Mouse (Mus musculus): ENCODE results near the gene Maml3.

Gene Maml3

DNA sequence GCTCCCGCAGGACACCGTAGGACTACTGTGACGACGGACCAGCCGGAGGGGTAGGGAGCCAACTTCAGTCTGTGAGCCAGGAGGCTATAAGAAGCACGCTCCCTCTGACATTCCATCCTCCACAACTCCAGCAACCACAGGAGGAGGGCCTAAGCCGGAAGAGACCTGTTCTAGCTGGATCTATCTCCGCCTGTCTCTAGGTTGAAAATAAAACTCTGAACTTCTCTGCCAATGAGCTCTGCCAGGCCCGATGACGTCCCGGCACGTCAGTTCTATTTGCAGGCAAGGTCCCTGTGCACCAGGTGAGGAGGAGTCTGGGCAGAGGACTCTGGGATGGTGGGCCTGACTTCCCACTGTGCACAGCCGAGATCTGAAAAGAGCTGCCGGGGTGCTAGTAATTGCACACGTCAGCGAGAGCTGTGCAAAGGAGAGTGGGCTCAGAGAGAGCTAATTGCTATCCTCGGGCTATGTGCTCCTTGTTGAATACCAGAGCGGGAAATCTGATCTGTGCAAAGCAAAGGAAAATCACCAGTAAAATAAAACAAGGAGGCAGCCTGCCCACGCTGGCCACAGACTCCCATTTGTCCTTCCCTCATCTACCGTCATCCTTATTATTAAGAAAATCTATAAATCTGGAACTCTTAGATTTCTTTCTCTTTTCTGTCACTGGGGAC lies 58.7 kb downstream of the Maml3 start:
- peak; percentile 67 for DNase-seq (ENCODE audit: low spot score)

DNA sequence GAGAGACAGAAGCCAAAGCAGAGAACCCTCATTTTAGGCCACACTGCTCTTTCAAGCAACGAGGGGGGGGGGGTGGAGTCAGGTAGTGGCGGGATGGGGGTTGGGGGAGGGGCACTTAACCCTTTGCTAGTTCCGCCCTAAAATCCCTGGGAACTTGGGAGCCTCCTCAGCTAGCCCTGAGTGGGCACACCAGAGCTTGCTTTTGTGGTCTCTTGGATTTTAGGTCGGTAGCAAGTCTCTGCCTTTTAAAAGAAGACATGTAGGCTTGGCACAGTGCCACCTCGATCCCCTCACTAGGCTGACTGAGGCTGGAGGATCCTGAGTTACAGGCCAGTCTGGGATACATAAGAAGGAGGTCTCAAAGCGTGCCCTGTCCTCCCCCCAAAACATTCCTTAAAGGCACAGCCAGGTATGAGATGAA lies 59.6 kb downstream of the Maml3 start:
- no peak for DNase-seq (ENCODE audit: low spot score)

DNA sequence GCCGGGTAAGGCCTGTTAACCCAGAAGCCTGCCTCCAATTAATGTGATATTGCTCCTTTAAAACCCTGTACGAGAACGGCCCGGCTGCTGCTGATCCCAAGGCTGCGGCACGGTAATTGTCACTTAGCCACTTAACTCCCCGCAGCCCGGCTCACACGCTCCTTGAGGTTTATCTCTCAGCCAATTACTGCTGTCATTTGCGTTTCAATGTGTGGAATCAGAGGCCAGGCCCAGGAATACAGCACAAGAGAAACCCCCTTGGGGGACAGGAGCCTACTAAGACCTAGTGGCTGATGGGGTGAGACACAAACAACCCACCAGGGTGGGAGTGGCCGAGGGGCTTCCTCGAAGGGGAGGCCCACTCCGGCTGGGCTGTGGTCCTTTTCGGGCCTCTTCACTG lies 60.2 kb downstream of the Maml3 start:
- no peak for DNase-seq (ENCODE audit: low spot score)

DNA sequence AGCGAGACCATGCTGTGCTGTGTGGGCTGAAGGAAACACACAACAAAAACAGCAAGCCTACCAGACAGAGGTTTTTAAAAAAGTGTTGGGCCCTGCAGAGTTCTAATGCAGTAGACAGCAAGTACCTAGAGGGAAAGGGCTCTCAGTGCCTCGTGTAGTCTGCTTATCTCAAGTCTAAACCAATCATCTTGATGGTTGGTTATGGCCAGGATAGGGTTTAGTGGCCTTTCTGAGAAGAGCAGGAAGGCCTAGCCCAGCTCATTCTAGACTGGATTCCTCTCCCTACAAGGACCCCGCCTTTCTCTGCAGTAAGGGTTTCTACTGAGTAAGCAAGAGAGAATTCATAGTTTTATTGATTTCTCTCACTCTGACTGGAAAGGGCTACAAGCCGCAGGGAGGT lies 61.0 kb downstream of the Maml3 start:
- no peak for DNase-seq (ENCODE audit: low spot score)

DNA sequence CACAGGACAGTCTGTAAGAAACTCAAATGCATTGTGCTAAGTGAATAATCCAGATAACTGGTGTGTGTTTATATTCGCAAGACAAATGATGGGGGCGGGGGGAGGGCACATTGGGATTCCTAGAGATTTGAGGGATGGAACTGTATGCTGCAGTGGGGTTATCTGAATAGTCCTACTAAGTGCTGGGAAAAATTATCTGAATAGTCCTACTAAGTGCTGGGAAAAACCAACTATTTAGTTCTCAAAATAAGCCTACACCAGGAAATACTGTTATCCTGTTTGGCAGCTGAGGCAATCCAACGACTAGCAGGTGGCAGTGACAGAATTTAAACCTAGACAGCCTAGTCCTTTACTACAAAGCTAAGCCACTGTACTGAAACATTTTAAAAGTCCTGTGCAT lies 62.2 kb downstream of the Maml3 start:
- DNase-seq (ENCODE audit: low spot score), result no peak

DNA sequence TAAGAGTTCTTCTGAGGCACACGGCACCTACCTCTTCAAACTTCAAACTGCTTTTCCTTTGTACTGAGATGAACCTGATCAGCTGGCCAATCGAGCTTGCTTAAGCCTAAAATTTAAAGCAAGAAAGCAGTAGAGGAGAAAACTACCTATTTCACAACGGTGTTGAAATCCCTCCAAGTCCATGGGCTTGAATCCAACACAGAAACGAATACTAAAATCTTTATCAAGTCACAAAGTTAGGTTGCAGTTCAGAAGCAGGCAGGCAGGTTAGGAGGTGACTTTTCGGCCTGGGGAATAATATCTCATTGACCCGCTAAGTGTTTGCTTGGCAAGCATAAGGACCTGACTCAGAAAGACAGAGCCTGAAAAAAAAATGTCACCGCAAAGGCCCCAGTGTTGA lies 64.9 kb downstream of the Maml3 start:
- no peak for DNase-seq (ENCODE audit: low spot score)

DNA sequence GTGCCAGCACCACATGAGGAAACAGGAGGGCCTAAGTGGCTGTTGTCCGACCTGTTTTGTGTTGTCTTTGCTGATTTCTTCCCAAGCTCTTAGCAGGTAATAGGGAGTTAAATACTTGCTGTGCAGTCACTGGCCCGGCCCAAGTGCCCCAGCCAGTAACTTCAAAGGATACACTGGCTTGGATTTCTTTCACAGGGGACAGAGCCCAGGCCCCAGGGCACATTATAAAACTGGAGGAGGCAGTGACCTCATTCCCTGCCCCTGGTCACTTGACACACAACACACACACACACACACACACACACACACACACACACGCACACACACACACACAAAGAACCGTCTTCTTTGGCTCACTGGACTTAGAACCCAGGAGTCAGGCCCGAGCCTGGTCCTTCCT lies 67.6 kb downstream of the Maml3 start:
- DNase-seq (ENCODE audit: low spot score), result no peak

DNA sequence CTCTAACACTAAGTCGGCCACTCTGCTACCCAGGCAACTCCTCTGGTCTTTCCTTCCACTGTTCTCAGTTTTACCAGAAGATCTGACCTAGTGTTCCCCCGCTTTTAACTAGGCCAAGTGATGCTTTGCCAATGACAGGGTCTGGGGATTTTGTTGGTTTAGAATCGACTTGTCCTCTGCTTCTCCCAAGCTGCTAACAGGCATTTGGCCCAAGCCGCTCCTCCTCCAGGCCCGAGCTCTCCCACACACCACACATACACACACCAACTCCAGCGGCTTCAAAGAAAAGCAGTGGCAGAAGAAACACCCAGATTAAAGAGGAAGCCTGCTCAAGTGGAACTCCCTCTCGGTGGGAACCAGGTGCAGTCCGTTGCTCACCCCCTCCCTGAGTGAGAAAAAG lies 69.5 kb downstream of the Maml3 start:
- DNase-seq (ENCODE audit: low spot score), result peak; percentile 49

DNA sequence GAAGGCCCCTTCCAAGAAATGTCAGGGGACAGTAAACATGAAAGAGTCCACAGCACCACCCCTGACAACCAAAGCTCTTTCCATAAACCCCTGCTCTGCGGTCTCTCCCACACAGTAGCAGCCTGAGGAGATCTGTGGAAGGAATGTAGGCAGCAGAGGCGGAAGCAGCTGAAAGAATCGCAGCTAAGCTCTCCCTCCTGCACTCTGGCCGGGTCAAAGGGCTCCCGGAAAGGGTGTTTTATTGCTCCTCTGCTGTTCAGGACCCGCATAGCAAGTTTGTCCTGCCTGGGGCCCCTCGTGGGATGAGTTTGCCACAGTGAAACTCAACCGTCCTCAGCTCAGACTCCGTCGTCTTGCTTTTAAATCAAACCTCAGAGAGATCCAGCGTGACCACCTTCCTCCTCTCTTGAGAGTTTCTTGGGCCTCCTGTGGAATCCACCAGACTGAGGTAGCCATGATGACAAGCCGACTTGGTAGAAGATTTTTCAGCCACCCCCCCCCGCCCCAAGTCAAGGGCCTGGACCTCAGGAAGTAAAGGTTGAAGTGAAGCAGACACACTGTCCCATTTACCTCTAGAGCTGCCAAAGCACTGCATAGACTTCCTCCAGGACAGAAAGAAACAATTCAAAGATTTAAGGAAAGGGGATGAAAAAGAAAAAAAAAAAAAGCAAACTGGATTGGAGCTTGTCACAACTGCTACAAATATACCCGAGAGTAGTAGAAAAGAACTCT lies 70.9 kb downstream of the Maml3 start:
- no peak for DNase-seq (ENCODE audit: low spot score)

DNA sequence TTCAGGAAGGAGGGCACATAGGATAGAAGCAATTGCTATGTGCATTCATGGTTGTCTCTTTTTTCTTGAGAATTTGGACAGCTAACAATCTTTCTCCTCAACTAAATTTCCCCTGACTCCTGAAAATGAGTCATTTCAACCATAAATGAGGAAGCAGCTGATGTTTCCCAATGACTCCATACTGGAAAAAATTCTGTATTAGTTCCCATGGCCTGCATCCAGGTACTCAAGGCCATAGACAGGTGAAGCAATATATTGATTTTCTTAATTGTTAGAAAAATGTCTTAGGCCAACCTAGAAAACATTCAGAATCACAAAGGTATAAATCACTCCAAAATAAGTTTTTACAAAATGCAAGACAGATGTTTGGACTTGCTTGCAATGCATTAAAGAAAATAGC lies 73.5 kb downstream of the Maml3 start:
- no peak for DNase-seq (ENCODE audit: low spot score)

DNA sequence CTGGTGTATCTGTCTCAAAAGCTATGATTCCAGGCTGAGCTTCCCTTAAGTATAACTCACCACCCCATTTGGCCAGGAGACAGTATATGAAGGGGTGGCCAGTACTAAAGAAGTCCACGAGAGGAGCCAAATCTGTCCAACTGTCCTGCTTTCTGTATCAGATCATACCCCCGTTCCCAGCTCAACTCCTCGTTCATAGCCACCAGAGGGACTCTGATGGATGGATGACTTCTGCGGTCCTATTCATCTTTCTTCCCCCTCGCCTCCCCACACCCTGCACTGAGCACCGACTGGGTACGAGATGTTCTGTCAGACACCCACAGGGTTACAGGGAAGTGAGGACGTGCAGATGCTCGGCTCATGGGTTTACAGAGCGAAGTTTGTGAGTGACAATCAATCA lies 74.8 kb downstream of the Maml3 start:
- no peak for DNase-seq (ENCODE audit: low spot score)

DNA sequence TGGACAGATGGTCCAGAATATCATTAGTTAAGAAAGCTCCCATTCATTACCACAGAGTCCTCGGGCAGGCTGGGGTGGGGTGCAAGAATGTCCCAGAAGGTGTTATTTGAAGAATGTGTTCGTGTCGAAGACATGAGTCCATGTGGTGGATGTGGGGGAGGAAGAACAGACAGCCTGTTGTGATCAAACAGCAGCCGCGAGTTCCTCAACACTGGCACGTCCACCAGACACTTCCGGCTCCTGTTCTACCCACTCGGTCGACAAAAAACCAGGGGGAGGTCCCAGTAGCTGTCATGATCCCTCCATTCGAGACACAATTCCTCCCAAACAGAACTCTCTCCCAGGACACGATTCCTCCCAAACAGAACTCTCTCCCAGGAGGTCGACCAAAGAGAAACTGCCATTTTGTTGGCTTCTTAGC lies 75.2 kb downstream of the Maml3 start:
- DNase-seq (ENCODE audit: low spot score), result no peak

DNA sequence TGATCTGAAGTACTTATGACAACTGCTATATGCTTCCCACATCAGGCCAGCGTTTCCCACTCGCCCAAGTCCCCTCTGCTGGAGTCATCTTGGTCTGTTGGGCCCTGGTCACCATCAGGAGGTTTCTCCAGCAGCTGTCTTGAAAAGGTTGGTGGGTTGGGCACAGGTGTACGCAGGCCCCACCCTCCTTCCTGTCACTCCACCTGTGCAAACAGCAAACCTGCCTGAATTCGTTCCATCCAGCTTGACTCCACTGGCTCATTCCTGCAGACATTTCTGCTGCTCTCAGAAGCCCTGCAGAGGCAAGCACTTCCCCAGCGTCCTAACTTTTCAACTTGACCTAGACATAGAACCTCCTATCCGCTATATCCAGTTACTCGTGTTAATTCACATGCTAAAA lies 76.9 kb downstream of the Maml3 start:
- no peak for DNase-seq (ENCODE audit: low spot score)

DNA sequence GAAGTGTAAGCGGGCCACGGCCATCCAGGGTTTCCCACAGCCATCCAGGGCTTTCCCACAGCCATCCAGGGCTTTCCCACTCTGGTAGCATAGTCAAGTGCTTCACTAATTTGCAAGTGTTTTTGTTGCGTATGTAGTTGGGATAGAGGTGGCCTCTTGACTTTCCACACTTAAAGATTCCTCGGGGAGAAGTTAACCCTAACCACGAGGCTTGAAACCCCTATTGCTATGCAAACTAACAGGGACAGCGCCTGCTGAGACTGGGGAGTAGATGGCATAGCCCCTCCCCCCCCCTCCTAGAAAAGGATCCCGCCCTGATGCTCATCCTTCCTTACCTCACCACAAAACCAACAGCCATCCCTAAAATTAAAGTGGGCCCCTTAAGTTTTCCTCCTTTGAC lies 82.4 kb downstream of the Maml3 start:
- no peak for DNase-seq (ENCODE audit: low spot score)

DNA sequence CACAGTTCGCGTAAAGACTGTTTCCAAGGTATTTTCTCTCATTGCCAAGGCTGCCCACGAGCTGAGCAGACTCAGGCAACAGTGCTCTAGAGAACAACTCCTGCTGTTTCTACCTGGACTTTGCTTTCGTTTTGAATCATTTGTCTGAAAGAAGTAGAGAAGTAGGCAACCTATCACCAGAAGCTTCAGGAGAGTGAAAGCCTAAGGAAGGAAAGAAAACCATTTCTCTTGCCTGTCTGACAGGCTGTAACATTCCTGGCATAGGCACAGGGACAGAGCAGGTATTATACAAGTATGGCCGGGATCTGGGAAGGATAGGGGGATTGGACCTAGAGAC lies 86.8 kb downstream of the Maml3 start:
- DNase-seq (ENCODE audit: low spot score), result no peak

DNA sequence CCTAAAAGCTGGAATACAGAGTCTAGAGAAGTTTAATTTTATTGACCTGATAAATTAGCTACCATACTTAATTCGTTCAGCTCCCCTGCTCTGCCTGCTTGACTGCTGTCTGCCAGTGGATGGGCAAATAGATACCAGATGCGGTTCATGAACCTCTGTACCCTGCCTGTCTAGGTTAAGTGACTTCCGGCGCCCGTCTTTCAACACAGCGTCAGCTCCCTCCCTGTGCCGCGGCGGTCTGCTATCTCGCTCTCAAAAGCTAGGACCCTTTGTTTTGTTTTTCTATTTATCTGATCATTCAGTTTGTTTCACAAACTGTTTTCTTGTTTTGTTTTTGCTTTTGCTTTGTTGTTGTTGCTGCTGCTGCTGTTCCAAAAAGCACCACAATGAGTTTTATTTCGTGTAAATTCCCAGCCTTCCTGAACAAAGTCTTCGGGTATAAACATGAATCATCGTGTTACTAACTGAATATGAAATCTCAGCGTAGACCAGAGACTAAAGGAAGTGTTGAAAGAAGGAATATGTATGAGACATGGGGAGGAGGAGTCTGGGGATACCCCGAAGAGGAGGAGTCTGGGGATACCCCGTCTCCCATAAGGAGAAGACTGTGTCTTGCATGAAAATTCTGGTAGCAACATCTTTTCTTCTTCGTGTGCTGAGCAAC lies 87.3 kb downstream of the Maml3 start:
- DNase-seq (ENCODE audit: low spot score), result no peak

DNA sequence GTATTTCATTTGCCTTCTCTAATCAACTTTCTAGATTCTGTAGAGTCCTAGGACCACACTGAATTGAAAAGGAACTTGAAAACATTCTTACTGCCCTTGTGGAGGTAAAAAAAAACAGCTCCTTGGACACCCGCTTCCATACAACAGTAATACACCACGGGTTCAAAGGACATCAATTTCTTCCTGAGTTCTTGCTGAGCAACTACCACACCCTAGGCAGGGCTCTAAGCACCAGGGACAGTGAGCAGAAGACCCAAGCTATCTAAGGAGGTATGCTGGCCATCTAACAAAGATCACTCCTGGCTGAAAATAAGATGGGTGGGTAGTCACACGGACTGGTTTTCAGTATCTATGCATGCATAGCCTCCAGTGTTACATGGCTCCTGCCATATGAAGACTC lies 88.7 kb downstream of the Maml3 start:
- DNase-seq (ENCODE audit: low spot score), result no peak

DNA sequence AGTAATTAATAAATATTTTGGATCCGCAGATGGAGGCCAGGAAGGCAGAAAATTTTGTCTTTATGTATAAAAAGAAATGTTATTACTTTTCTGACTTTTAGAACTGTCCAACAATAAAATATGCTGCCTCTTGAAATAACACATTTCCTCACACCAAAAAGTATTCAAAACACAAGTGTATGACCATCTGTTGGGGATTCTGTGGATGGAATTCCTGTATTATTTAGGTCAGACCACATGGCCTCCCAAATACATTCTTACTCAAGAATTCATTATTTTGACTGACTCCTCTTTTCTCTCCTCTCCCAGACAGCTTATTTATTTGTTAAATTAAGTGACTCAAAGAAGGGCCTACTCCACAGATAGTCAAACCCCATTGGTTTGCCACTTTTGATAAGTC lies 89.3 kb downstream of the Maml3 start:
- DNase-seq (ENCODE audit: low spot score), result no peak

DNA sequence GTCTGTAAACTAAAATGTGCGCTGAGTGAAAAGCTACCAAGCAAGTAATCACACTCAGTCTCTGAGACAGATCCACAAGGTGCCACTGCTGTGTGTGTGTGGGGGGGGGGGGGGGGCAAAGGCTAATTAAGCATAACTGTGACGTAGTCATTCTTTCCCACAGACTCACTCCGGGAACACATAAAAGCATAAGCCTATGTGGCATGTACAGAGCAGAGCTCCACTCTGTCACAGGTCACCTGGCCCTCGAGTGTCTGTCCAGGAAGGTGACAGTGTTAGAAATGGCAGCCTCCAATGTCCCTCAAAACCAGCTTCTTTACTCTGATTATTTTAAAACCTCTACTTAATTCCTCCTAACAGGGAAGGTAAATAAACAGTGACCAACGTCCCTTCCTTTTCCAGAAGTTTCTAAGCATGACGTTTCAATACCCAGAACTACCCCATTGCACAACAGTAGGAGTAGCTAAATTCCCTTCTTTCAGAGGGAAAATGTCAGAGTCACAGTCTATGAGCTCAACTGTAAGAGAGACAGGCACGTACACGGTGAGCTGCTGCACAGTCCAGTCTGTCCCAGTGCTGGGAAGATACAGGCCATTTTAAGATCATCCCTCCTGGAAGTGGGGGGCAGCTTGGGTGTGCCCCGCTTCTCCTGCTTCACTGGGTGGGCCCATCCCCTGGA lies 93.7 kb downstream of the Maml3 start:
- DNase-seq (ENCODE audit: low spot score), result no peak

DNA sequence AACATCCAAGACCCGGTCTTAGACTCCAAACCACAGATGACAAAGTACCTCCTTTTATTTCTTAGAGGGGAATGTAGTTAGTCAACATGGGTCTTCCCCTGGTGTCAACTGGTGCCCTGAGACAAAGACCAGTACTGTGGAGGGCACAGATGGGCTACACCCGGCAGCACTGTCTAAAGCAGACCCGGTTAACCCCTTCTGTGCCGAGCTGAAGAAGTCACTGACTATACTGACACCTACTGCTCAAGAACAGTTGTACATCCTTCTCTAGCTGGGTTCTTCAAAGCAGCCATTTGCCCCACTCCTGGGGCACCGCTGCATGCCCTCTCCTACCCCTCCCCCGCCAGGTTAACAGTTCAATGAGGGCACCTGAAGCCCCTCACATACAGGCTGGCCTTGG lies 95.6 kb downstream of the Maml3 start:
- DNase-seq (ENCODE audit: low spot score), result no peak

DNA sequence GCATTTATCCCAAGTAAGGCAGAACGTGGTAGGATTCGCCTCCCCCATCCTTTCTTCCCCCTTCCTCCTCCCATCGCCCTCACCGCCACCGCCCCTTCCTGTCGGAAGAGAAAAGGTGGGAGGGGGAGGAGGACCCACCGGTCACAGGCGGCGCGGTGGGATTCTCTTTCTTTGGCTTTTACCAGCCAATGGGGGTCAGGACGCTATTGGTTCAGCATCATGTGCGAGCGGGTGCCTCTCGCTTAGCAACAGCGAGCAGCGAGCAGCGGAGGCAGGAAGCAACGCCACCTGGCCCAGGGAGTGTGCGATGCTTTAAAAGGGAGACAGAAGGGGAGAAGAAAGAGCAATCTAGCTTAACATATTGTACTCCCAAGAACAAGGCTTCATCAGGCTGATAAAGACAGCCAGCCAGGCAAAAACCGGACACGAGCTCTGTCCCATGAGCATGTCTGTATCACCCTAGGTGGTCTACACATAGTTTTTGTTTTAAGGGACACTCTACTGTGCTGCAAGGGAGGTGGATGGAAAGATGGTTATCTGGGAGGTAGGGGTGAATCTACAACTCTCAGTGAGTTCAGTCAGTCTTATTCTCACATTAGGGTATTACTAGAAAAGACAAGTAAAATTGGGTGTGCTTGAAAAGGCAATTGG lies 97.1 kb downstream of the Maml3 start:
- DNase-seq (ENCODE audit: low spot score), result peak; percentile 41

DNA sequence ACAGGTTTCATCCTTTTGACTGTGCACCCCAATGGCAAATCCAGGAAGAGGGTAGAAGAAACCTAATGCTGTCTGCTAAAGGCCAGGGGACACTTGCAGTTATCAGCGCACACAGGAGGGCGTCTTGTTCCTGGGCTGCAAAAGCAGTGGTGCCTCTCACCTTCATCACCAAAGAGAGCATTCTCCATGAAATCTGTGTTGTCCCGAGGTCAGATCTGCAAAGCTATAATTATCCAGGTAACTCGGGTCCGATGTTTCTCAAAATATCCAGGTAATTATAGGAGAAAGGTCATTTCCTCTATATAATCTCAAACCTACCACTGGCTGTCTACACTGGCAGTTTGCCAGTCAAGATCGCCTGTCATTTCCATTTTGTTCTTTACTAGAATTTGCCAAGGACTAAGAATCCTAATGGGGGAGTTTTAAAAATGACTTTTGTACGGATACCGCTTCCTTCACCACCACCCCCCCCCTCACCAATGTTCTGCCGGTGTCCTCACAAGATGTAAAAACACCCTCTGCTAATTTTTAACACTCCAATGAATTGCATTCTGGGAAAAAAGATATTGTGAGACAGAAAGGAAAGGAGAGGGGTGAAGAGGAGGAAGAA lies 98.0 kb downstream of the Maml3 start:
- no peak for DNase-seq (ENCODE audit: low spot score)
